Mouse (Mus musculus): ENCODE data around the gene Aldh8a1.

The Aldh8a1 gene

GRCm38 (mm10) chr10:21376682-21377473 is at the start of gene Aldh8a1:
Gene Aldh8a1, plus strand, starts transcription at chr10:21377291.
- DNase-seq (ENCODE audit: low spot score in 2 of 2), result no peak

- DNase-seq (ENCODE audit: low spot score in 2 of 2), result no peak
Observed at GRCm38 (mm10) chr10:21327605-21328135, 49.4 kb upstream of the Aldh8a1 start.

- no peak for DNase-seq (ENCODE audit: low spot score in 2 of 2)
Observed at GRCm38 (mm10) chr10:21334349-21335105, 42.6 kb upstream of the Aldh8a1 start.

- no peak for DNase-seq (ENCODE audit: low spot score in 2 of 2)
Observed at GRCm38 (mm10) chr10:21335534-21335933, 41.6 kb upstream of the Aldh8a1 start.

GRCm38 (mm10) chr10:21337191-21337590 is 39.9 kb upstream of the Aldh8a1 start:
- no peak for DNase-seq (ENCODE audit: low spot score in 2 of 2)

- no peak for DNase-seq (ENCODE audit: low spot score in 2 of 2)
Observed at GRCm38 (mm10) chr10:21341706-21342105, 35.4 kb upstream of the Aldh8a1 start.

DNA sequence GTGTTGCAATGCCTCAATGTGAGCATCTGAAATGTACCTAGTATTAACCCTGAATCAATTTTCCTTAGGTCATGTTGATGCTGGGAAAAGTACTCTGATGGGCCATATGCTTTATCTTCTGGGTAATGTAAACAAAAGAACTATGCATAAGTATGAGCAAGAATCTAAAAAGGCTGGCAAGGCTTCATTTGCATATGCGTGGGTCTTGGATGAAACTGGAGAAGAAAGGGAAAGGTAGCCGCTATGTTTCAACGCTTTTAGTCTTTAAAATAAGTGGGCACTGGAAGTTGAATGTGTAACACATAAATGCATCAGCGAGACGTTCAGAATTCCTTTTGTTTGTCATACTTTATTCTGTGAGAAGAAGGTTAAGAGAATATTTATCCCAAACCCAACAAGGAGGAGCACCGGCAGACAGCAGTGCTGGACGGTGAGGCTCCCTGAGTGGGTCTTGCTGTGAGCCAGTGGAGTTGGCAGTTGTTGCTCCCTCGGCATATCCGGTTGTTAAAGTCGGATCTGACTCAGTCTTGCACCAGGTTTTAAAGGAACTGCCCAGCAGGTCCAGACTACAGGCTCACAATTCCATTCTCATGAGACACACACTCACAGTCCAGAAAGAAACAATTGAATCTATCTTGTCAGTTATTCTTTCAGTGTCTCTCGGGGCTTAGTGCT is 34.6 kb upstream of the Aldh8a1 start:
- DNase-seq (ENCODE audit: low spot score in 2 of 2), result no peak

DNA sequence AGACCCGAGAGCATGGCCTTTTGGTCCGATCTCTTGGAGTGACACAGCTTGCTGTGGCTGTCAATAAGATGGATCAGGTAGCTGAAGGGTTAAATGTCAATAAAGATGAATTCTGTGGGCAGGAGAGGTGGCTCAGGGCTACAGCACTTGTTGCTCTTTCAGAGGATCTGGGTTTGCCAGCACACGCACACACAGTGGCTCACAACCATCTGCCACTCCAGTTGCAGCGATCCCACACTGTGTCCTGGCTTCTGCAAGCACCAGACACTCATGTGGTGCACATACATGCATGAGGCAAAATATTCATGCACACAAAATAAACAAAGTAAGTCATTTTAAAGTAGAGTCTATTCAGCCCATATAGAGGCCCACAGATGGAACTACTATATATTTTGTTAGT is 29.8 kb upstream of the Aldh8a1 start:
- DNase-seq (ENCODE audit: low spot score in 2 of 2), result no peak

DNA sequence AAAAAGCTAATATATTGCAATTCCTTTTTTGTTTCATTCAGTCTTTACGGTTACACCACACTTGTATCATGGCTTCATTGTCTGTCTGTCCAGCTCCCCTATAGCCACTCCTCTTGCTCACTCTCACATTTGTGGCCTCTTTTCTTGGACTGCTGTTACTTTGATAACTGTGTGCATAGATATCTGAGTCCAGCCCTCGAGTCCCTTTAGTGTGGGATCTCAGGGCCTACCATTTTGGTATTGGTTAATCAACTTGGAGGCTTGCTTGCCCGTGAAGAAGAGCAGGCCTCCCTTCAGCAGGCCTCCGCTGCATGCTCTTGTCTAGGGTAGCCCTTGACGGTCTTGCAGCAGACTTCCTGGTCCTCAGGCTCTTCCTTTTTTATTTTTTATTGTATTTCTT is 27.6 kb upstream of the Aldh8a1 start:
- no peak for DNase-seq (ENCODE audit: low spot score in 2 of 2)

DNA sequence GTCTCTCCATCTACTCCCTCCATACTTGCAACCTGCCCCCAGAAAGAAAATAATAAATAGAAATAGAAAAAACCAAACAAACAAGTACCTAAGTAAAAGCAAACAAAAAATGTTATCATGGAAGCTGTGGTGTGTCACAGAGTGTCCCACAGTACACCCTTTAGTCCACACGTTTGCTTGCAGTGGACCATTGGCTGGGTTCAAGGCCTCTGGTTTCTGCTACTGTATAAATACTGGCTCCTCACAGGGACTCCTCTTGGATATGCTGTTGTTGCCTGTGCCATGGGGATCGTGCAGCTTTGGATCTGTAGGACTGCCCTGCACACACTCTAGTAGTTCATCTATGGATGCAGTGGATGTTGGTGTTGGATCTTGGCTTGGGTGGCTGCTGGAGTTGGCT is 27.1 kb upstream of the Aldh8a1 start:
- DNase-seq (ENCODE audit: low spot score in 2 of 2), result no peak

DNA sequence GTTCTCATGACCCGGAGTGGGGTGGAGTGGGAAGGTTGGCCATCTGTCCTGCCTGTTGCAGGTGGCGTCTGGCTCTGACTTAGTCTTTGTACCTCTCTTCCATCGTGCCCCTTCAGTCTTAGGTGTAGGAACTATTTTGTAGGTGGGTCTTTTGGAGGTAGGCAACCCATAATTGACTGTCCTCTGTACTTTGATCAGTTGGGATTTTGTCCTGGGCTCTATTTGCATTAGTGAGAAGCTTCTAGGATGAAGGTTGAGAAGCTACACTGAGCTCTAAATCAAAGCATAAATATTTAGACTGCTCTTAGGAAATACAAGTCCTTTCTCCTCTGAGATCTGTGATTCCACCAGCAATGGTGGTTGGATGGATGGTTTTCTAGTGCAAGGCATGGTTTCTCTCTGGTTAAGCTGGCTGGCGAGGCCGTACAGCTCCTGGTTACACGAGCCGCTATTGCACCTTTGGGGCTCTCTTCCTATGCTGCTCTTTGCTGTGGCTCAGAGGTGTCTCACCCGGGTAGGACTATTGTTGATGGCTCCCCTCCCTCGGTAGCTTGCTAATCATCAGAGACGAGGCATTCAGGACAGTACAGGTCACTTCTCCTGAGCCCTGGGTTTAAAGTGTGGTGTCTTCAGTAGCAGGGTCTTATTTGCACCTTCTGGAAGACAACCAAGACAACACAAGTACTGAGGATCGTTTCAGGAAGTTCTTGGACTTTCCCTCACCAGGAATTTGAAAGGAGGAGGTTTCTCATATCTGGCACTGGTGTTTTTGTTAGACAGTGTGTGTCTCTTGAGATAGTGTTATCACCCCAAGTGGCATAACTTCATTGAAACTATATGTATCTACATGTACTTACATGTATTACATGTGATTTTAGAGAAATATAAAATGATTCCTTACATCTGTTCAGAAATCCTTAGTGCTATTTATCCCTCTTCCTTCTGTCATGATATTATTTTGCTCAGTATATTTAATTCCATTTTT is 26.3 kb upstream of the Aldh8a1 start:
- no peak for DNase-seq (ENCODE audit: low spot score in 2 of 2)

DNA sequence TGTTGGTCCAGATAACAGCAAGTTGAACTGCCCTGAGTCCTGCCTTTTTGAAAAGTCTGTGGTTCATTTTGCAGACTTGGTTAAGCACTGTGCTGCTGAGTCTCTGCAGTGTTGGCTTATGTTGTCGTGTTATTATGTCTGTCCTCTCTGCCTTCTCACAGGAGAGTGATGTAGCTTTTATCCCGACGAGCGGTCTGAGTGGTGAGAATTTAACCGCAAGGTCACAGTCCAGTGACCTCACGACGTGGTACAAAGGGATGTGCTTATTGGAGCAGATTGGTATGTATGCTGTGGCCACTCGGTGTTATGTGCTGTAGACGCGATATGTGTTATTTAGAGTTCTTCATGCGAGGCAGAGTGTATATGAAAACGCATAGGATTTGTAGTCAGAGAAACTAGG is 25.3 kb upstream of the Aldh8a1 start:
- no peak for DNase-seq (ENCODE audit: low spot score in 2 of 2)

GRCm38 (mm10) chr10:21353890-21354289 is 23.2 kb upstream of the Aldh8a1 start:
- no peak for DNase-seq (ENCODE audit: low spot score in 2 of 2)

GRCm38 (mm10) chr10:21354506-21354905 is 22.6 kb upstream of the Aldh8a1 start:
- DNase-seq (ENCODE audit: low spot score in 2 of 2), result no peak

DNA sequence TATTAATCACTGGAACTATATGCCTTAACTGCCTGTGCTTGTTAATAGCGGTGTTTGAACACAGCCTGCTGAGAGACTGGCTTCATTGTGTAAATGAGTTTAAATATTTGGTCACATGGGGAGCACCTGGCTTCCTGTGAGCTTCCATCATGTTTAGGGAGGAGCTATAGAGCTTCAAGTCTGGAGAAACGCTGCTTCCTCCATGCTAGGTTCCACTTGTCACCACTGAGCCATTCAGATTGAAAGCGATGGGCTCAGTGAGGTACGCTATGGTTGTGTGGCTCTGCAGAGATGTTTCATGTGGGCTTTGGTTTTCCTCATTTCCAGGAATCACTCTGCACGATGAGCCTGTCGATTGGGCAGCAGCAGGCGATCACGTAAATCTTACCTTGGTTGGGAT is 19.1 kb upstream of the Aldh8a1 start:
- DNase-seq (ENCODE audit: low spot score in 2 of 2), result no peak

GRCm38 (mm10) chr10:21359086-21359485 is 18.0 kb upstream of the Aldh8a1 start:
- no peak for DNase-seq (ENCODE audit: low spot score in 2 of 2)

- no peak for DNase-seq (ENCODE audit: low spot score in 2 of 2)
Observed at GRCm38 (mm10) chr10:21361871-21362270, 15.2 kb upstream of the Aldh8a1 start.

DNA sequence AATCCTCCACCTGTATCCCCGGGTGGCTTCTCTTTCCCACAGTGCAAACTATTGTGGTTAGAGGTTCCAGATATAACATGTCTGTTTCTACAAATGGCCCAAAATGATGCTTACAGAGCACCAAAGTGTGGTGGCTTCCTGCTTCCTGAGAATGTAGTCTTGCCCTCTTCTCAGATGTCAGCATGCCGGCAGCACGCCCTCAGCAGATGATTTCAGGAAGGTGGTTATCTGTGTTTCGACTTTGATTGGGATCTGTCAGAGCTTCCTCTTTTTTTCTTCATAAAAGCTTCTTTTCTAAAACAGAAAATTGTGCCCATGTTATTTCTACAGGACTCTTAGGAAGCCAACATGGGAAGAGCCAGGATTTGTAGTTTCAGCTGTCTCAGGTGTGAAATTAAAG is 13.8 kb upstream of the Aldh8a1 start:
- DNase-seq (ENCODE audit: low spot score in 2 of 2), result no peak

DNA sequence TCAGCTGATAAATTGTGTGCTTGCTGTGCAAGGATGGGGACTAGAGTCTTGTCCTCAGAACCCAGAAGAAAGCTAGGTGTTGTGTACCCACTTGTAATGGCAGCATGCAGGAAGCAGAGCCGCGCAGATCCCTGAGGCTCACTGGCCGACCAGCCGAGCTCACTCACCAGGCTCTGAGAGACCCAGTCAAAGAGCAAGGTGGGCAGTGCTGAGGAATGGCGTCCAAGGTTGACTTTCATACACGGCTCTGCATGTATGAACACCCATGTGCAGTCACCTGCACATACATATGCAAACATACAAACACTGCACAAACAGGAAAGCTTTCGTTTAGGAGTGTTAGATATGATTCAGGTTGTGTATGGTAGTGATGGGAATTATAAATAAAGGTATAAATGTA is 12.1 kb upstream of the Aldh8a1 start:
- DNase-seq (ENCODE audit: low spot score in 2 of 2), result no peak

- no peak for DNase-seq (ENCODE audit: low spot score in 2 of 2)
Observed at GRCm38 (mm10) chr10:21365897-21366296, 11.2 kb upstream of the Aldh8a1 start.

DNA sequence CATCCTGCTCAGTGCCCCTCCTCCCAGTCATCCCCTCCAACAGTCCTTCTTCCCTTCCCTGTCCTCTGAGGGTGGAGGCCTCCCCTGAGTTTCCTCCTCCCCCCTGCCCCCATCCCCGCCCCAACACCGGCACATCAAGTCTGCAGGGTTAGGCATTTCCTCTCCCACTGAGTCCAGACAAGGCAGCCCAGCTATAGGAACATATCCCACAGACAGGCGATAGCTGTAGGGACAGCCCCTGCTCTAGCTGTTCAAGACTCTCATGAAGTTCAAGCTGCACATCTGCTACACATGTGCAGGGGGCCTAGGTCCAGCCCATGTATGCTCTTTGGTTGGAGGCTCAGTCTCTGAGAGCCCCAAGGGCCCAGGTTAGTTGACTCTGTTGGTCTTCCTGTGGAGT is 10.6 kb upstream of the Aldh8a1 start:
- no peak for DNase-seq (ENCODE audit: low spot score in 2 of 2)

Measured in frontal cortex, postnatal 25 days (tissue).